Mouse (Mus musculus): ENCODE data around the gene Itgb3. TPM values are rescaled to one million over a fixed set of nuclear protein-coding genes. Genes with fewer than 3 reads are reported as not detected.

The Itgb3 gene
- polyA plus RNA-seq, 1 experiment from 2014 or later, result 1.3 TPM

DNA sequence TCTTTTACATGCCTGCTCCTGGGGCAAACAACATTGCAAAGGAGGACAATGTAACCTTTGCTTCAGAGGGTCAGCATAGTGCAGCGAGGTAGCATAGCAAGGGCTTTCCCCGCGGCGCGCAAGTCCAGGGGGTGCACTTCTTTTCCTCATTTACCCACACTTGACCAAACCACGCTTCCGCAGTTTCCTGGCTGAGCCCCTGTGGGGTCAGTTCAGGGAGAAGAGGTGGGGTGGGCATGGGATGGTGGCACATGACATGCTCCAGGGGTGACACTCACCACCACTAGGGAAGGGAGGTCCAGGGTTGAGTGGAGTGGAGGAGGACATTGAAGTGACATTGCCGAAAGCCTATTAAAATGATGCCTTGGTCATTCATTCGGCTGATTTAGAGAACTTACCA lies 28.7 kb upstream of the Itgb3 start:
- no peak overlapping the region for H3K27ac ChIP-seq (replicated peaks; ENCODE audit: low read depth, low read length)
- H3K4me2 ChIP-seq (ENCODE audit: low read depth, low read length), result no peak overlapping the region
- H3K9me3 ChIP-seq (replicated peaks; ENCODE audit: control insufficient read depth, low read length), result no peaks in the 10 kb centered on the region
- no peak for ATAC-seq (replicated peaks; ENCODE audit: insufficient number of reproducible peaks, low FRiP score, low TSS enrichment, low read depth)
- no peak overlapping the region for H3K9ac ChIP-seq (replicated peaks; ENCODE audit: low read length)
- no peaks in the 10 kb centered on the region for H3K36me3 ChIP-seq (replicated peaks; ENCODE audit: control insufficient read depth, insufficient read depth, low read depth, low read length)
- H3K4me3 ChIP-seq (ENCODE audit: low read depth, low read length), result no peak overlapping the region
- 94% methylated on average over 9 of the region's 9 CpGs for WGBS
- H3K4me1 ChIP-seq (ENCODE audit: control insufficient read depth, insufficient read depth, low read length), result no peaks in the 10 kb centered on the region
- H3K27me3 ChIP-seq (ENCODE audit: control insufficient read depth, insufficient read depth, low read length), result no peaks in the 10 kb centered on the region
- no peak for DNase-seq (ENCODE audit: low spot score)

DNA sequence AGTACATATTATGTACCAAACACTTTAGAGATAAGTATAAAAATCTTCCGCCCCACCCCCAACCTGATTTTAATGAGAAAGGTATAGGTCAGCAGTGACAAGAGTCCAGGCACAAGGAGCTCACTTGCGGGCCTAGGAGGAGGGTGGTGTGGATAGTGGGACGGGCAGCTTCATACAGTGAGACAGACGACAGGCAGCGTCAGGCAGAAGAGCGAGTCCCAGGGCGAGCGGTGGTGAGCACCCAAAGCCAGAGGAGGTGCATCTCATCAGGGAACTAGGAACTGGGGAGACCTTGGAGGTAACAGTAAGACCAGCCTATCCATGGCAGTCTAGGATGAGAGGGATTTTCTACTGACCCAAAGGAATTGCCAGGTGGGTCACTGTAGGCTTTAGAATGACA lies 28.2 kb upstream of the Itgb3 start:
- WGBS, result 92% methylated on average over 8 of the region's 8 CpGs
- H3K9me3 ChIP-seq (replicated peaks; ENCODE audit: control insufficient read depth, low read length), result no peaks in the 10 kb centered on the region
- no peaks in the 10 kb centered on the region for H3K27me3 ChIP-seq (ENCODE audit: control insufficient read depth, insufficient read depth, low read length)
- H3K4me2 ChIP-seq (ENCODE audit: low read depth, low read length), result no peak overlapping the region
- no peaks in the 10 kb centered on the region for H3K4me1 ChIP-seq (ENCODE audit: control insufficient read depth, insufficient read depth, low read length)
- no peak overlapping the region for H3K4me3 ChIP-seq (ENCODE audit: low read depth, low read length)
- ATAC-seq (replicated peaks; ENCODE audit: insufficient number of reproducible peaks, low FRiP score, low TSS enrichment, low read depth) (no peak), DNase-seq (ENCODE audit: low spot score) (no peak)
- no peak overlapping the region for H3K9ac ChIP-seq (replicated peaks; ENCODE audit: low read length)
- no peak overlapping the region for H3K27ac ChIP-seq (replicated peaks; ENCODE audit: low read depth, low read length)
- no peaks in the 10 kb centered on the region for H3K36me3 ChIP-seq (replicated peaks; ENCODE audit: control insufficient read depth, insufficient read depth, low read depth, low read length)

DNA sequence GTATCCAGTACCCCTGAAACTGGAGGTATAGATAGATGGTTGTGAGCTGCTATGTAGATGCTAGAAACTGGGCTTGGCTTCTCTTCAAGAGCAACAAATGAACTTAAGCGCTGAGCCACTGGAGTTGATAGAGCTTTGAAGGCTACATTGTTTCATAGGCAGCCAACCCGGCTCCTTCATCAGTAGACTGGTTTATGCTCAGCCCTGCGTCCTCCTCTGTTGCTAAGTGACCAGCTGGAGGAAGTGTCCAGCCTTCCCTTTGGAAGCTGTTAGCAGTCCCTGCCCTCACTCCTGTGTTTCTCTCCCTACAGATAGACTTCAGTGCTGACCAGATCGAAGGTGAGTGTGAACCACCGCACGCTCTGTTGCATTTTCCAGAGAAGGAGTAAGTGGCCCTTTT lies 27.7 kb upstream of the Itgb3 start:
- Histone ChIP-seq H3K4me3 (ENCODE audit: low read depth, low read length) (no peak overlapping the region), H3K4me1 (ENCODE audit: control insufficient read depth, insufficient read depth, low read length) (no peaks in the 10 kb centered on the region), H3K27me3 (ENCODE audit: control insufficient read depth, insufficient read depth, low read length) (no peaks in the 10 kb centered on the region), H3K36me3 (replicated peaks; ENCODE audit: control insufficient read depth, insufficient read depth, low read depth, low read length) (no peaks in the 10 kb centered on the region), H3K9me3 (replicated peaks; ENCODE audit: control insufficient read depth, low read length) (no peaks in the 10 kb centered on the region), H3K27ac (replicated peaks; ENCODE audit: low read depth, low read length) (no peak overlapping the region), H3K9ac (replicated peaks; ENCODE audit: low read length) (no peak overlapping the region), H3K4me2 (ENCODE audit: low read depth, low read length) (no peak overlapping the region)
- no peak for DNase-seq (ENCODE audit: low spot score)
- ATAC-seq (replicated peaks; ENCODE audit: insufficient number of reproducible peaks, low FRiP score, low TSS enrichment, low read depth), result no peak
- WGBS, result 83% methylated on average over 6 of the region's 6 CpGs

DNA sequence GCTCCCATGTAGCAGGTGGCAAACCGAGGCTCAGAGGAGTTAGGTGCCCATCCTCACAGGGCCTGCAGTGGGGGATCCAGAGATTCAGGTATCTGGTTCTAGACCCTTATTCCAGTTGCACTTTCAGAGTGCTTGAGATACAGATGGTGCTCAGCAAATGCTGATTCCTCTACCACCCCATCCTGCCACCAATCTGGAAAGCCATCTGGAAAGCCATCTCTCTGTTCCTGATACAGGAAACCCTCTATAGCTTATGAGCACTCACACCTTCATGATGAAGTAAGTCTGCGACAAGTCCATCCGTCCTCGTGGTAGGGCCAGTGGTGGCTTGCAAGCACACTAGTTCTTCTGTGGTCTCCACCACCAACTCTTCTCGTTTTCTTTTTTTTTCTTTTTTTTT lies 27.2 kb upstream of the Itgb3 start:
- Histone ChIP-seq H3K36me3 (replicated peaks; ENCODE audit: control insufficient read depth, insufficient read depth, low read depth, low read length) (no peaks in the 10 kb centered on the region), H3K4me2 (ENCODE audit: low read depth, low read length) (no peak overlapping the region), H3K27me3 (ENCODE audit: control insufficient read depth, insufficient read depth, low read length) (no peaks in the 10 kb centered on the region), H3K9me3 (replicated peaks; ENCODE audit: control insufficient read depth, low read length) (no peaks in the 10 kb centered on the region), H3K27ac (replicated peaks; ENCODE audit: low read depth, low read length) (no peak overlapping the region), H3K4me1 (ENCODE audit: control insufficient read depth, insufficient read depth, low read length) (no peaks in the 10 kb centered on the region), H3K9ac (replicated peaks; ENCODE audit: low read length) (no peak overlapping the region), H3K4me3 (ENCODE audit: low read depth, low read length) (no peak overlapping the region)
- DNase-seq (ENCODE audit: low spot score) (no peak), ATAC-seq (replicated peaks; ENCODE audit: insufficient number of reproducible peaks, low FRiP score, low TSS enrichment, low read depth) (no peak)
- 89% methylated on average over 5 of the region's 5 CpGs for WGBS

DNA sequence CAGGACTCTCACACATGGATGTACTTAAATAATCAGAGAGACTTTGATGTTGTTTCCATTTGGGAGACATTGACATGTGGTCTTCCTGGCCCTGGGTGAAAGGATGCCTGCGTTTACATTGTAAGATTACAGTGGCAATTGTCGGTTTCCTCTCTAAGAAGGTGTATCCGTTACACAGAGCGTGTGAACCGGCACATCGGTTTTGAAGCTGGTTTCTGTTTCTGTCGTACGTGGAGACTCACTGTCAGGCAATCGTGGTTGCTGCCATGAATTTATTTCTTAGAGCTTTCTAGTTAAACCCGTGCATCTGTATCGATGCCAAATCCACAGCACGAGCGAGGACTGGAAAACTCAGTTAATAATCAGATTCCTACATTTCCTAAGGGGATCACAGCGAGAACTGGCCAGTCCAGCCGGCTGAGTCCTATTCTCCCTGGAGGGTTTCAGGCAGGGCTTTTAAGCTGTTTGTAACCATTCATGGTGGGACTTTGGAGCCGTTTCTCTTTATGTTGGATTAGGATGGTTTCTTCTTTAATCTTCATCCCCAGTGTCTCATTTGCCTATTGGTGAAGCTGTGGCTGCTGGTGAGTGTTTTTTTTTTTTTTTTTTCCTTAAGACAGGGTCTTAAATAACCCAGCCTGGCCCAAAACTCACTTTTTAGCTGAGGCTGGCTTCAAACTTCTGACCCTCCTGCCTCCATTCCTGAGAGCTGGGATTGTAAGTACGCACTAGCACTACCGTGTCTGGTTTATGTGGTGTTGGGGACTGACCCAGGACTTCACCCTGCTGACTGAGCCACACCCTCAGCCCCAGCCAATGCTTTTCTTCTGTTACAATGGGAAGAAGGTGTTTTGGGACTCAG lies 26.1 kb upstream of the Itgb3 start:
- peak; percentile 51 for DNase-seq (ENCODE audit: low spot score)
- H3K27ac ChIP-seq (replicated peaks; ENCODE audit: low read depth, low read length), result no peak overlapping the region
- H3K4me3 ChIP-seq (ENCODE audit: low read depth, low read length), result no peak overlapping the region
- H3K9me3 ChIP-seq (replicated peaks; ENCODE audit: control insufficient read depth, low read length), result no peaks in the 10 kb centered on the region
- no peaks in the 10 kb centered on the region for H3K4me1 ChIP-seq (ENCODE audit: control insufficient read depth, insufficient read depth, low read length)
- H3K27me3 ChIP-seq (ENCODE audit: control insufficient read depth, insufficient read depth, low read length), result no peaks in the 10 kb centered on the region
- no peak overlapping the region for H3K4me2 ChIP-seq (ENCODE audit: low read depth, low read length)
- H3K9ac ChIP-seq (replicated peaks; ENCODE audit: low read length), result no peak overlapping the region
- no peaks in the 10 kb centered on the region for H3K36me3 ChIP-seq (replicated peaks; ENCODE audit: control insufficient read depth, insufficient read depth, low read depth, low read length)
- WGBS, result 47% methylated on average over 18 of the region's 18 CpGs
- ATAC-seq (replicated peaks; ENCODE audit: insufficient number of reproducible peaks, low FRiP score, low TSS enrichment, low read depth), result no peak

DNA sequence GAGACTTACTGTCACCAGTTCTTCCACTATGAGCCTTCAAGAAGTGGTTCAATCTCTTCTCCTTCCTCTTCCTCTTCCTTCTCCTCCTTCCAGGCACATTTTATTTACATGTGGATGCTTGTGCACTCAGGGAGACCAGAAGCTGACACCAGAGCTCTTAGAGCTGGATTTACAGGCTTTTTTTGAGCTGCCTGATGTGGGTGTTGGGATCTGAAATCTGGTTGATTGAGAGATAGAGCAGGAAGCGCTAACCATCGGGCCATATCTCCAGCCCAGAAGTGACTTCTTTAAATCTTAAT lies 25.5 kb upstream of the Itgb3 start:
- no peaks in the 10 kb centered on the region for H3K4me1 ChIP-seq (ENCODE audit: control insufficient read depth, insufficient read depth, low read length)
- WGBS, result 82% methylated on average over 2 of the region's 2 CpGs
- H3K4me2 ChIP-seq (ENCODE audit: low read depth, low read length), result no peak overlapping the region
- H3K36me3 ChIP-seq (replicated peaks; ENCODE audit: control insufficient read depth, insufficient read depth, low read depth, low read length), result no peaks in the 10 kb centered on the region
- H3K4me3 ChIP-seq (ENCODE audit: low read depth, low read length), result no peak overlapping the region
- no peaks in the 10 kb centered on the region for H3K9me3 ChIP-seq (replicated peaks; ENCODE audit: control insufficient read depth, low read length)
- no peaks in the 10 kb centered on the region for H3K27me3 ChIP-seq (ENCODE audit: control insufficient read depth, insufficient read depth, low read length)
- no peak overlapping the region for H3K9ac ChIP-seq (replicated peaks; ENCODE audit: low read length)
- H3K27ac ChIP-seq (replicated peaks; ENCODE audit: low read depth, low read length), result no peak overlapping the region
- ATAC-seq (replicated peaks; ENCODE audit: insufficient number of reproducible peaks, low FRiP score, low TSS enrichment, low read depth) (no peak), DNase-seq (ENCODE audit: low spot score) (no peak)

DNA sequence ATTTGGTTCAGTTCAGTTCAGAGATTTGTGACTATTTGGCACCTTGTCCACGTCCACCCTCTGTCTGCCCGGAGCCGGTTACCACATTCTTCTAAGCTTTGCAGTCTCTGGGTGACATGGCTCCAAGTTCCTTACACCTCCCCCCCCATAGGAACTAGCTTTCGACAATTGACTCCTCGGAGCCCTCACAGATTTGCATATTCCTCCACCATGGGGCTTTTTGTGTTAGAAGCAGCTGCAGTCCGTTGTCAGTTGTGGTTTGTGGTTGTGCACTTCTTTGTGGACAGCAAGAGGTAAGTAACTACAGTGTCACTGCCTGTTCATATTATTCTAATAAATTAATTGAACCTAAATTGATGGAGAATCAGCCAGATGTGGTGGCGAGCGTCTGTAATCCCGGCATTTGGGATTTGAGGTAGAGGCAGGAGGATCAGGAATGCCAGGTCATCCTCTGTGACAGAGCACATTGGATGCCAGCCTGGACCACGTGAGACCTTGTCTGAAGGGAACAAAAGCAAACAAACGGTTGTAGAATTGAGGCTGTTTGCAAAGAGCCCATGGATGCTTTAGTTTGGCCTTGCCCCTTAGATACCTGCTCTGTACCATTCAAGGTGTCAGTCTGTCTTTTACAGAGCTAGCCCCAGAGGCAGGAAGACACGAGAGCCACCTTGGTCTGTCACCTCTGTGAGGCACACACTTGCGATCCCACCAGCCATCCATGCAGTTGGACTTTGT lies 25.0 kb upstream of the Itgb3 start:
- Histone ChIP-seq H3K9me3 (replicated peaks; ENCODE audit: control insufficient read depth, low read length) (no peaks in the 10 kb centered on the region), H3K36me3 (replicated peaks; ENCODE audit: control insufficient read depth, insufficient read depth, low read depth, low read length) (no peaks in the 10 kb centered on the region), H3K27ac (replicated peaks; ENCODE audit: low read depth, low read length) (no peak overlapping the region), H3K9ac (replicated peaks; ENCODE audit: low read length) (no peak overlapping the region), H3K27me3 (ENCODE audit: control insufficient read depth, insufficient read depth, low read length) (no peaks in the 10 kb centered on the region), H3K4me2 (ENCODE audit: low read depth, low read length) (no peak overlapping the region), H3K4me3 (ENCODE audit: low read depth, low read length) (no peak overlapping the region), H3K4me1 (ENCODE audit: control insufficient read depth, insufficient read depth, low read length) (no peaks in the 10 kb centered on the region)
- ATAC-seq (replicated peaks; ENCODE audit: insufficient number of reproducible peaks, low FRiP score, low TSS enrichment, low read depth) (no peak), DNase-seq (ENCODE audit: low spot score) (no peak)
- 68% methylated on average over 13 of the region's 13 CpGs for WGBS

DNA sequence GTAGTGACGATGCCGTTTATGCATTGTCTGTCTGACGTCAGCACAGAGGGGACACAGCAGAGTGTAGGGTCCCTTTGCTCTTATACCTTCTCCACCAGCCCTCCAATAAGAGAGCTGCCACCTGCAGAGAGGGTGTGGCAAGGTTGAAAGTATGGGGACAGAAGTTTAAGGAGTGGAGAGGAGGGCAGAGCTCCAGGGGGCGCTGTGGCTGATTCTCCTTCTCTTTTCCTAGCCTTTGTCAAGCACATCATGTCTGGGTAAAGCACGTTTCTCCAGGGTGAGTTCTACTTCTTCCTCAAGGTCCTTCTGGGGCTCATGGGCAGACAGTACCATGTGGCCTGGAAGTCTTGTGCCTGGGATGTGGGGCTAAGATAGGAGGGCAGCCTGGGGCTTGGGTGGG lies 22.3 kb upstream of the Itgb3 start:
- H3K9me3 ChIP-seq (replicated peaks; ENCODE audit: control insufficient read depth, low read length), result no peaks in the 10 kb centered on the region
- 74% methylated on average over 5 of the region's 5 CpGs for whole genome bisulfite sequencing
- ATAC-seq (replicated peaks; ENCODE audit: insufficient number of reproducible peaks, low FRiP score, low TSS enrichment, low read depth) (no peak), DNase-seq (ENCODE audit: low spot score) (no peak)
- H3K4me1 ChIP-seq (ENCODE audit: control insufficient read depth, insufficient read depth, low read length), result no peaks in the 10 kb centered on the region
- no peaks in the 10 kb centered on the region for H3K36me3 ChIP-seq (replicated peaks; ENCODE audit: control insufficient read depth, insufficient read depth, low read depth, low read length)
- no peak overlapping the region for H3K9ac ChIP-seq (replicated peaks; ENCODE audit: low read length)
- no peak overlapping the region for H3K4me2 ChIP-seq (ENCODE audit: low read depth, low read length)
- H3K27ac ChIP-seq (replicated peaks; ENCODE audit: low read depth, low read length), result no peak overlapping the region
- no peaks in the 10 kb centered on the region for H3K27me3 ChIP-seq (ENCODE audit: control insufficient read depth, insufficient read depth, low read length)
- H3K4me3 ChIP-seq (ENCODE audit: low read depth, low read length), result no peak overlapping the region
